In the genomic region with DNA sequence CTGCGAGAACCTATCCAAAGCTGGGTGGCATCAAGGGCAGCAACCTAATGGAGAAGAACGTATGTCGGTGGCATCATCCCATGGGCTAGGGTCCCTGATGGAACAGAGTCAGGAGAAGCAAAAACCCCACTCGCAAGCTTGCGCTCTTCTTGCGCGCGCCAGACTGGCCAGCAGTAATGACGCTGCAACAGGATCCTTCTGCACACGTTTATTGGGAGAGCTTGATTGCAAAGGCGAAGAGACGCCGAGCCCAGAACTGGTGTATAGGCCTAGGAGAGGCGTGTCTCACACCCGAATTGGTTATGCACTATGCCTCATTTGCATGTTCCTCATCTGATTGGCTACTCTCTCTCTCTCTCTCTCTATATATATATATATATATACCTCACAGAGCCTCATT, we compare ENCODE assay signal across 8 mouse cellular contexts. TPM values are rescaled to one million over a fixed set of nuclear protein-coding genes. Genes with fewer than 3 reads are reported as not detected.
A peak's percentile ranks its signal among the peaks of the same experiment; 100 is the strongest.
DNase-seq lines count a peak whose midpoint lies in the region; ATAC-seq and TF ChIP-seq lines count a peak whose summit lies in the region.
"Not testable (repeated sequence)": the region's sequence is repeated elsewhere in the genome, so short reads cannot be mapped to it uniquely, and the experiment has no call there.
"Had no signal": no experiment of that assay in that cellular context is flagged by ENCODE, and none has a peak within 500 bp of the region (broad histone marks: within the 10 kb centered on the region; RNA-seq: fewer than 3 reads in every experiment).

No protein-coding gene starts in this region.

- peaks cover 0 to 10% of the 10 kb centered on the region in 2 experiments; a peak in 2 of 4 replicates for H3K36me3 ChIP-seq in MEL (ENCODE audit: control insufficient read depth in 1 of 2, insufficient read depth in 2 of 2, low read length in 2 of 2)
- not testable (repeated sequence) for H3K36me3 ChIP-seq in kidney, embryonic 15.5 days; midbrain, embryonic 10.5 days

- H3K27ac ChIP-seq in MEL (ENCODE audit: control insufficient read depth, low read depth, low read length), result peak overlapping the region; percentile 86
- H3K27ac ChIP-seq in kidney, embryonic 15.5 days, result peak overlapping the region; percentile 45; the same call in 1 of the 2 replicates
- 0 out of 2 replicates have a peak overlapping the region, but pooled peaks have one; percentile 3 for H3K27ac ChIP-seq in midbrain, embryonic 10.5 days (replicated peaks)

- not testable (repeated sequence) for TF ChIP-seq RAD21 in MEL (IDR thresholded peaks at IDR 0.05; ENCODE audit: low read depth, low read length)

- H3K4me2 ChIP-seq in kidney, embryonic 15.5 days, result not testable (repeated sequence)

- H3K9me3 ChIP-seq in MEL (replicated peaks; ENCODE audit: insufficient read depth, low read length); kidney, embryonic 15.5 days (replicated peaks); midbrain, embryonic 10.5 days (replicated peaks): not testable (repeated sequence)

- not testable (repeated sequence) for H3K27me3 ChIP-seq in MEL (ENCODE audit: control insufficient read depth in 1 of 2, insufficient read depth in 2 of 2, low read length in 2 of 2); kidney, embryonic 15.5 days; midbrain, embryonic 10.5 days (ENCODE audit: low read depth, poor library complexity, severe bottlenecking)

- WGBS in kidney, embryonic 15.5 days, result 89% methylated on average over 15 of the region's 15 CpGs
- WGBS in midbrain, embryonic 10.5 days, result 96% methylated on average over 15 of the region's 15 CpGs

- H3K4me1 ChIP-seq in MEL (ENCODE audit: control insufficient read depth in 1 of 2, insufficient read depth in 2 of 2, low read length in 2 of 2), result peaks cover 0 to 15% of the 10 kb centered on the region in 2 experiments; a peak in 2 of 4 replicates
- peaks cover 36% of the 10 kb centered on the region for H3K4me1 ChIP-seq in kidney, embryonic 15.5 days
- H3K4me1 ChIP-seq in midbrain, embryonic 10.5 days, result peaks cover 39% of the 10 kb centered on the region

- TF ChIP-seq CTCF in MEL (IDR thresholded peaks at IDR 0.05 in 2 of 3, conservative IDR thresholded peaks at IDR 0.05 in 1 of 3; ENCODE audit: control insufficient read depth in 1 of 3, insufficient read depth in 1 of 3, low read depth in 2 of 3, low read length in 3 of 3, poor library complexity in 1 of 3, severe bottlenecking in 1 of 3), result not testable (repeated sequence)

- not testable (repeated sequence) for ATAC-seq in kidney, embryonic 15.5 days (replicated peaks; ENCODE audit: low FRiP score)

- peak; percentile 94 for DNase-seq in MEL (ENCODE audit: low read depth, low spot score)
- peak; percentile 79 for DNase-seq in MEL-GATA-1-ER (ENCODE audit: extremely low read depth, low read depth)
- peak; percentile 21 for DNase-seq in R1 (ENCODE audit: low read depth, low spot score)
- not testable (repeated sequence) for DNase-seq in midbrain, embryonic 10.5 days (ENCODE audit: low spot score)

- H3K9ac ChIP-seq in MEL (ENCODE audit: control insufficient read depth, low read depth, low read length, poor library complexity, severe bottlenecking), result peak overlapping the region; percentile 87
- not testable (repeated sequence) for H3K9ac ChIP-seq in kidney, embryonic 15.5 days

- not testable (repeated sequence) for TF ChIP-seq EP300 in MEL (IDR thresholded peaks at IDR 0.05; ENCODE audit: low read depth in 1 of 2, low read length in 2 of 2)

- peak; percentile 50 to 85; a peak in 3 of 4 replicates for TF ChIP-seq POLR2A in MEL (IDR thresholded peaks at IDR 0.05; ENCODE audit: control insufficient read depth in 1 of 2, insufficient read depth in 1 of 2, low read depth in 1 of 2, low read length in 2 of 2, poor library complexity in 1 of 2)

- peak overlapping the region; percentile 80 to 83 for H3K4me3 ChIP-seq in MEL (ENCODE audit: control insufficient read depth in 1 of 2, insufficient read depth in 1 of 2, low read depth in 2 of 2, low read length in 2 of 2)
- not testable (repeated sequence) for H3K4me3 ChIP-seq in kidney, embryonic 15.5 days (replicated peaks); midbrain, embryonic 10.5 days

- not testable (repeated sequence) for H3K79me2 ChIP-seq in MEL (ENCODE audit: control insufficient read depth, insufficient read depth, low read length, poor library complexity)

TF ChIP-seq in MEL, 35 proteins besides CTCF, POLR2A, EP300 and RAD21:
- TF ChIP-seq MYC (IDR thresholded peaks at IDR 0.05; ENCODE audit: low read depth, low read length) (peak; percentile 48; the same call in 1 of the 2 replicates), HCFC1 (IDR thresholded peaks at IDR 0.05; ENCODE audit: low read depth, low read length) (peak; percentile 54), NELFE (IDR thresholded peaks at IDR 0.05; ENCODE audit: low read depth, low read length) (peak; percentile 76), TBP (IDR thresholded peaks at IDR 0.05; ENCODE audit: low read depth, low read length) (peak; percentile 76), SIN3A (IDR thresholded peaks at IDR 0.05; ENCODE audit: low read length) (peak; percentile 58), POLR2AphosphoS2 (IDR thresholded peaks at IDR 0.05; ENCODE audit: low read length) (peak; percentile 72; the same call in 1 of the 2 replicates), TCF12 (IDR thresholded peaks at IDR 0.05; ENCODE audit: low read depth, low read length) (0 out of 2 replicates have a peak, but pooled peaks have one; percentile 2), MXI1 (IDR thresholded peaks at IDR 0.05; ENCODE audit: low read depth, low read length) (peak; percentile 69), NRF1 (IDR thresholded peaks at IDR 0.05; ENCODE audit: insufficient read depth, low read depth, low read length, poor library complexity, severe bottlenecking) (0 out of 2 replicates have a peak, but pooled peaks have one; percentile 17), ZMIZ1 (IDR thresholded peaks at IDR 0.05; ENCODE audit: low read depth, low read length) (peak; percentile 36; the same call in 1 of the 2 replicates)

RNA-seq across cellular contexts. Expression of a gene that starts 42.0 kb away (rescaled TPM):
- 0.92 and 1.1 TPM in 2 replicates for total RNA-seq in MEL (2012; rRNA removed)
- 1 to 10 TPM in 1 of 2 experiments, not detected in 1; 2.2 TPM for polyA plus RNA-seq in MEL (2012; ENCODE audit: insufficient read depth in 1 of 2, insufficient read length in 2 of 2, low read depth in 1 of 2, low replicate concordance in 2 of 2, missing spikeins in 1 of 2)
- polyA plus RNA-seq in kidney, embryonic 15.5 days (2015; fragmentation: Nextera tagmentation; extraction: Ambion mirVana), result 3.0 and 3.2 TPM in 2 replicates
- polyA plus RNA-seq in midbrain, embryonic 10.5 days (2016; fragmentation: Nextera tagmentation; extraction: Ambion mirVana), result 3.0 and 4.0 TPM in 2 replicates
- polyA plus RNA-seq: activated CD4-positive, CD25-positive, alpha-beta regulatory T cell, adult 4 months; CD4-positive, CD25-positive, alpha-beta regulatory T cell, adult 4 months; G1E had no signal

RNA-seq across cellular contexts. Expression of a gene that starts 51.4 kb away (rescaled TPM):
- total RNA-seq in MEL (2012; rRNA removed), result 1.0 TPM in 2 replicates
- 1 to 10 TPM in 1 of 2 experiments, not detected in 1; 5.2 TPM for polyA plus RNA-seq in MEL (2012; ENCODE audit: insufficient read depth in 1 of 2, insufficient read length in 2 of 2, low read depth in 1 of 2, low replicate concordance in 2 of 2, missing spikeins in 1 of 2)
- polyA plus RNA-seq in kidney, embryonic 15.5 days (2015; fragmentation: Nextera tagmentation; extraction: Ambion mirVana), result 89.9 and 94.3 TPM in 2 replicates
- 66.1 and 69.7 TPM in 2 replicates for polyA plus RNA-seq in midbrain, embryonic 10.5 days (2016; fragmentation: Nextera tagmentation; extraction: Ambion mirVana)

Comparison
In these comparisons a context has a peak if more than half of its experiments do, and no peak if none do; other contexts are left out.
1. H3K27ac ChIP-seq: peak in every context shown above with its lines; median percentile 86 in MEL; 45 in kidney, embryonic 15.5 days; 3 in midbrain, embryonic 10.5 days.
2. RNA of a gene that starts 51.4 kb away (polyA plus RNA-seq): 89.9 to 94.3 TPM in kidney, embryonic 15.5 days and 66.1 to 69.7 TPM in midbrain, embryonic 10.5 days; 5.2 TPM in MEL; every median in the first group is over 10 times any median in the second.